Mouse (Mus musculus): ENCODE results near the gene Arhgef10l.

The Arhgef10l gene

DNA sequence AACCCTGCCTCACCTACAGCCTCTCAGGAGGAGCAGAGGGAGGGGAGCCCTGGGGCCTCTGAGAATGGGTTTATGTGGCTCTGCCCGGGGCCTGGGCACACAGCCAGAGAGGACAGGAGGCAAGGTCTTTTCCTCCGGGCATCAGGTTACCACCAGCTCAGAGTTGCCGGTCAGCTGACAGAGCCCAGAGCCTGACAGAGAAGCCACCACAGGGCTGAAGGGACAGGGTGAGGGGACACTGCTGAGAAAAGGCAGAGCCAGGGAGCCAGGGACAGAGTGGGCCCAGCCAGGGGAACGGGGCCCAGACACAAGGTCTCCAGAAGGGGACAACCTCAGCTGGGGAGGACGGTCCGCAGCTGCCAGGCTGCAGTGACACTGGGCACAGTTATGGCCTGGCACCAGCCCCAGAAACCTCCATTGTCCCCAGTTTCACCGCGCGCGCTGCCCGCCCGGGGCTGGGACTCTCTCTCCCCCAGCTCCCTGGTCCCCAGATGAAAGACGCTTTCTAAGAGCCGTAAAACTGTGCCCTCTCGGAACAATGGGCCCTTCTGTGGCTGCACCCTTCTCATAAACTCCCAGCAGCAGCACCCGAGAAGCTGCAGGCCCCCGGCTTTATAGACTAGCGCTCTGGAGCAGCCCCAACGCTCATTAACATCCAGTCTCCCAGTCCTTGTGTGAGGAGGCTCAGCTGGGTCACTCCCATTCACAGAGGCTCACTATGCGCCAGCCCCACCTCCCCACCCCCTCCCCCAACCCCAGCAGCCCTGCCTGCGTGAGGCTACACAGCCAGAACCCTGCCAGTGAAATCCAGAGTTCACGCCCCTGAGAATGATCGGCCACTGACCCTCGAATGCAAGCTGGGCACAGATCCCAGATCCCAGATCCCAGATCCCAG is 7.9 kb downstream of the Arhgef10l start:
- DNase-seq (ENCODE audit: low read depth, low spot score), result peak; percentile 80

GRCm38 (mm10) chr4:140656529-140656928 is 9.3 kb downstream of the Arhgef10l start:
- DNase-seq (ENCODE audit: low read depth, low spot score), result no peak

- no peak for DNase-seq (ENCODE audit: low read depth, low spot score)
Measured at GRCm38 (mm10) chr4:140654798-140655197, 11.0 kb downstream of the Arhgef10l start.

DNA sequence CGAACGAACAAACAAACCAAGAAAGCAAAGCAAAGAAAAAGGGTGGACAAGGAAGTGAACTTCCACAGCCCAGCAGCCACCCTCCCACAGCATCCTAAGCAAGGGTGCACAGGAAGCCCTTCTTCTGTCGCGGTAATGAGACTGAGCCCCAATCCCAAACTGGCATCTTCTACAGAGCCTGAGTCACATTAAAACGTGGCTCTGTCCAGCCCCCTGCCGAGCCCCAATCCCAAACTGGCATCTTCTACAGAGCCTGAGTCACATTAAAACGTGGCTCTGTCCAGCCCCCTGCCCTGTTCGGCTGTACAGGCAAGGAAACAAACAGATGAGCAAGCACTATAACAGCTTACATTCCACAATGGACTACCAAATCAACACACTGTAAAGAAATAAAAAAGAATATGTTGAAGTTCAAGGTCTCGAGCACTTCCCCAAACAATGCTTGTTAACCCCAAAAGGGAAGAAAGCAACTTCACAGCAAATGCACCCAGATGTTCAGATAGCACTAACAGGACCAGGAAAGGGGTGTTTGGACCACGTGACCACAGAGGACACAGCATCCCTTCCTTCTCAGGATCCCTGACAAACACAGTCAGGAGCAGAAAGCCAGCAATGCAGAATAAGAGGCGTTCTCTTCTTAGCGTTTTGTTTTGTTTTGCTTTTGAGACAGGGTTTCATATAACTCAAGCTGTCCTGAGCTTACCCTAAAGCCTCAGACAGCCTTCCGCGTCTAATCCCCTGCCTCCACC is 11.8 kb downstream of the Arhgef10l start:
- DNase-seq (ENCODE audit: low read depth, low spot score), result no peak

GRCm38 (mm10) chr4:140649731-140650130 is 16.1 kb downstream of the Arhgef10l start:
- DNase-seq (ENCODE audit: low read depth, low spot score), result no peak

DNA sequence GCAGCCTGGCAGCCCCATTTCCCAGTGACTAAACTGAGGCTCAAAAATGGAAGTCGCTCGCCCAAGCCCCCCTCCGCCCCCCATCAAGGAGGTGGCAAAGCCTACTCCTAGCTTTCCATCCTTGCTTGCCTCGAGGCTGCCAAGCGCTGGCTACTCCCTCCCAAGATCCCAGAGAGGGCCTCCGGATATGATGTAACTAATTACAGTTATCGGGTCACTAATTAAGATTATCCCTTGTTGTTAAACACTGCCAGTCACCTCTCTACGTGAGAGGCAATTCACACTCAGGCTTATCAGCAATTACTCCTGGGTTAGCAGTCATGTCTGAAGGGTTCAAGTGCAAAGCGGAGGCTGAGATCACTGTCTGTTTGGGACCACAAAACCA is 16.6 kb downstream of the Arhgef10l start:
- DNase-seq (ENCODE audit: low read depth, low spot score), result no peak

GRCm38 (mm10) chr4:140648443-140649206 is 17.2 kb downstream of the Arhgef10l start:
- DNase-seq (ENCODE audit: low read depth, low spot score), result no peak

GRCm38 (mm10) chr4:140647711-140648421 is 17.9 kb downstream of the Arhgef10l start:
- no peak for DNase-seq (ENCODE audit: low read depth, low spot score)

- DNase-seq (ENCODE audit: low read depth, low spot score), result no peak
Measured at GRCm38 (mm10) chr4:140645638-140646037, 20.2 kb downstream of the Arhgef10l start.

DNA sequence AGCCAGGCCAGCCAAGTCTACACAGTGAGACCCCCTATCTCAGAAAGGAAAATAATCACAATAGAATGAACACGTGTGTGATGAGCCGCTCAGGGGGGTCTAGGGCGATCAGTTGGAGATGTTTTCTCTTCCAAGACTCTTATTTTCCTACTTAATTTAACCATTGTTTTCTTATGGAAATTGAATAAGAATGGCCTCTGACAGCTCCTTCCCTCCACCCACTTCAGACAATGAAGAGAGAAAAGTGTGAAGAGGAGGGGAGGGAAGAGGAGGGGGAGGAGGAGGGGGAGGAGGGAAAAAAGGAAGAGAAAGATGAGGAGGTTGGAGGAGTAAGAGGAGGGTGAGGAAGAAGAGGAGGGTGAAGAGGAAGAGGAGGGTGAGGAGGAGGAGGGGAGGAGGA is 21.1 kb downstream of the Arhgef10l start:
- DNase-seq (ENCODE audit: low read depth, low spot score), result no peak

DNA sequence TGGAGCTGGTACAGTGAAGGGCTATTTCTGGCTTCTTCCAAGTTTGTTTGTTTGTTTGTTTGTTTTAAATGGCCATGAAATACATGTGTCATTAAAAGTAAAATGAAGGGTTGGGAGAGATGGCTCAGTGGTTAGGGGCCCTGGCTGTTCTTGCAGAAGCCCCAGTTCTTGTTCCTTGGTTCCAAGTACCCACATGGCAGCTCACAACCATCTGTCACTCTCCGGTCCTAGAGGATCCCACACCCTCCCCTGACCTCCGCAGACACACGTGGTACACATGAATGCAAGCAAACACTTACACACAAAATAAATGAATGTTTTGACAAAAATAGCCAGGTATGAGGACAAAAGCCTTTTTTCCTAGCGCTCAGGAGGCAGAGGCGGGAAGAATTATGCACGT is 21.5 kb downstream of the Arhgef10l start:
- no peak for DNase-seq (ENCODE audit: low read depth, low spot score)

DNA sequence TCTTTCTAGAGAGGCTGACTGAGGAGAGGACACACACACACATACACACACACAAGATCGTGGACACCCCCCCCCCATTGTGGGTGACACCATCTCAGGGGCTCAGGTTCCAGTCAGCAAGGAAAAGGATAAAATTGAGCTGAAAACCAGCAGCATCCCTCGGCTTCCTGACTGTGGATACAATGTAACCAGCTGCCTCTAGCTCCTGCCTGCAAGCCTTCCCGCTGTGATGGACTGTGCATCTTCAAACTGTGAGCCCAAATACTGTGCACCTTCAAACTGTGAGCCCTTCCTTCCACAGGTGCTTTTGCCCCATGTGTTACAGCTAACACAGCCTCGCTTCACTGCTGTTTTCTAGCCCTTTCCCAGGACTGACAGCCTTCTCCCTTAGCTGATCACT is 23.4 kb downstream of the Arhgef10l start:
- no peak for DNase-seq (ENCODE audit: low read depth, low spot score)

GRCm38 (mm10) chr4:140641414-140641918 is 24.3 kb downstream of the Arhgef10l start:
- DNase-seq (ENCODE audit: low read depth, low spot score), result no peak

- no peak for DNase-seq (ENCODE audit: low read depth, low spot score)
Measured at GRCm38 (mm10) chr4:140640668-140641067, 25.1 kb downstream of the Arhgef10l start.

GRCm38 (mm10) chr4:140640242-140640523 is 25.6 kb downstream of the Arhgef10l start:
- DNase-seq (ENCODE audit: low read depth, low spot score), result no peak

GRCm38 (mm10) chr4:140639431-140640241 is 26.2 kb downstream of the Arhgef10l start:
- no peak for DNase-seq (ENCODE audit: low read depth, low spot score)

- DNase-seq (ENCODE audit: low read depth, low spot score), result no peak
Measured at GRCm38 (mm10) chr4:140638591-140638990, 27.2 kb downstream of the Arhgef10l start.

DNA sequence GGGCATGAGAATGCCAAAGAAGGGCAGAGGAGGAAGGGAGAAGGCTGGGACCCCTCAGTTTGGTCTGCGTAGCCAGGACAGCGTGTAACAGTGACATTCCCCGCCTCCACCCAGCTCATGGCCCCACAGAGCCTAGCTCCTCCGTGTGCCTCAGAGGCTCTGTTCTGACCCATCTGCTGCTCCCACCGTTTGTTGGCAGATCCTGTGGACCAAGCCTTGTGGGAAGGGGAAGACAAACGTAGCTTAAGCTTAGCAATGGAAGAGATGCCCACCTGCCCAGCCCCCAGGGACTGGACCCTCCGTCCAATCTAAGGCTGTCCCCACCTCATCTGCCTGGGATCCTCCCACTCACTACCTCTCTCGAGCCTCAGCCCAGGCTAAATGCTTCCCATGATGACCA is 28.5 kb downstream of the Arhgef10l start:
- no peak for DNase-seq (ENCODE audit: low read depth, low spot score)

GRCm38 (mm10) chr4:140636312-140636996 is 29.4 kb downstream of the Arhgef10l start:
- no peak for DNase-seq (ENCODE audit: low read depth, low spot score)

DNA sequence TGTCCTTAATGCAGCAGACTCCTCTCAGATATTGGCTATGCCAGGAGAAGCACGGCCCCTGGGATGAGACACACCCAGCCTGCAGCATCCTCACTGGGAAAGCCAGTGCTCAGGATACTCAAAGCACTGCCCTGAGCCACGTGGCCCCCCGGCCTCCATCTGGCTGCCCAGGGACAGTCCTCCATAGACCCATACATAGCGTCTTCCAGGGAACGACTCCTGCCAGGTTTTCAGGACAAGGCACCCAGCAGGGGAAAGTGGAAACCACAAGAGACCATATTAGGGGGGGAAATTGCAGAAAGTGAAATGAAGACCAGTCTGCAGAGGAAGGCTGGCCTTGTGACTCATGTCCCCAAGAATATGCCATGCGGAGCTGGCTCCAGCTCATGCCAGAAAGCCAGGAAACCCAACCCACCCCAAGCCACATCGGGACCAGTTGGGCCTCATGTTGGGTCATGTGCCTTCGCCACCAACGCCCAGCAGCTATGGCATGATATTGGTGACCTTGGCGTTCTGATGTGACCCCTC is 30.9 kb downstream of the Arhgef10l start:
- no peak for DNase-seq (ENCODE audit: low read depth, low spot score)

All from telencephalon, adult 2 months (tissue).